Mouse (Mus musculus): ENCODE measurements at regions not wholly inside any gene's neighbourhood (a gene's known extent, or its start where the extent isn't known, plus 50 kb on each side); places are given as distances from the start of the nearest gene placed in this dataset.

DNA sequence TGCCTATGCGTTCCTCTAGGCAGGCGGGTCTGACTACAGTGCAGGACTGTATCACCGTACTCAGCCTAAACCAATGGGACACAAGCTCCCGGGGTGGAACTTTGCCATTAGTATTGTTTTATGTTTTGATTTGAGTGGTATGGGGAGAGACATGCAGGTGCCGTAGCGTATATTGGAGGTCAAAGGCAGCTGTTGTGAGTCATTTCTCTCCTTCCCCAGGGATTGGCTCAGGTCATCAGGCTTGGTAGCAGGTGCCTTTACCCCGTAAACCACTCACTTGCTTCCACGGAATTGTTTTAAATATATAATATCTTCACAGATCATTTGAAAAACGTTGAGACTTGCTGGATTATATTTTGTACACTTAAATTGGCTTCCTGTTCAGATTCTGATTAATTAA, 58.1 kb upstream of the Dnajc19 start:
- Histone ChIP-seq H3K4me1 (replicated peaks) (no peaks in the 10 kb centered on the region), H3K4me2 (no peak overlapping the region), H3K36me3 (no peaks in the 10 kb centered on the region), H3K27me3 (no peaks in the 10 kb centered on the region), H3K4me3 (no peak overlapping the region), H3K9ac (no peak overlapping the region), H3K27ac (no peak overlapping the region), H3K9me3 (replicated peaks) (no peaks in the 10 kb centered on the region)
- no peak for ATAC-seq (replicated peaks; ENCODE audit: insufficient number of reproducible peaks, insufficient read depth, low FRiP score, low read depth)
- WGBS, result 74% methylated on average over 9 of the region's 9 CpGs

DNA sequence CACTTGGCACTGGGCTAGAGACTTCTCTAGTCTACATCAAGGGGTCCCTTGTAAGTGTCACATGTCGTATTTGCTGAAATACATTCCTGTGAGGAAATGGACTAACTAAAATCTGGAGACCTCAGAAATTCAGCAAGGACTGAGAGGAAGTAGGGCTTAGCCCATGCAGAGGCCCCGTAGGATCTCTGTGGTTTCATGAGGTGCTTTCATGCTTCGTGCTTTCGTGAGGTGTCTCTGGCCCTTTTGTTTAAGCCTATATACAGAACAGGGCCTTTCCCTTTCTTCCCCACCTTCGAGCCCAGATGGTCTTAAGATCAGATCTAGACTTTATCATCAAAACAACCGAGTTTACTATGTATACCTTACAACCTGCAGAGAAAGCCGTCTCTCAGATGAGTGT, 56.9 kb upstream of the Dnajc19 start:
- 71% methylated on average over 7 of the region's 7 CpGs for WGBS
- no peak for ATAC-seq (replicated peaks; ENCODE audit: insufficient number of reproducible peaks, insufficient read depth, low FRiP score, low read depth)
- H3K9me3 ChIP-seq (replicated peaks), result no peaks in the 10 kb centered on the region
- no peaks in the 10 kb centered on the region for H3K27me3 ChIP-seq
- no peak overlapping the region for H3K4me3 ChIP-seq
- H3K4me1 ChIP-seq (replicated peaks), result no peaks in the 10 kb centered on the region
- H3K9ac ChIP-seq, result no peak overlapping the region
- H3K4me2 ChIP-seq, result no peak overlapping the region
- H3K27ac ChIP-seq, result no peak overlapping the region
- H3K36me3 ChIP-seq, result no peaks in the 10 kb centered on the region

DNA sequence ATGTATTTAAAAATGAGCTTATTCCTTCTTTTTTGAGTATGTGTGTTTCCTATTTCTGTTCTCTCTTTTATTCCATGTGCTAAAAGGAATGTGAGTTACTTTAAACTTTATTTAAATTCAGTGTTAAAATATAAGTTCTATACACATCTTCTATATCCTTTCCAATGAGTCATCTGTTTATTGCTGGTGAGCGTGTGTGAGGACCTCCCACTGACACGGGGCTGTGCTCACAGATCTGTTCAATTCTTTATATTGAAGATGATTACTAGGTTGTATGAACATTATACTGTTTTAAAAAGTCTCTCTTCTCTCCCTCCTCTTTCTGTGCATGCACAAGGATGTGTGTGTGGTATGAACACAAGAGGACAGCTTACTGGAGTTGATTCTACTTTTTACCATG, 55.3 kb upstream of the Dnajc19 start:
- H3K4me2 ChIP-seq, result no peak overlapping the region
- H3K4me1 ChIP-seq (replicated peaks), result no peaks in the 10 kb centered on the region
- no peaks in the 10 kb centered on the region for H3K36me3 ChIP-seq
- WGBS, result 87% methylated on average over 2 of the region's 2 CpGs
- H3K9ac ChIP-seq, result no peak overlapping the region
- no peaks in the 10 kb centered on the region for H3K27me3 ChIP-seq
- no peak for ATAC-seq (replicated peaks; ENCODE audit: insufficient number of reproducible peaks, insufficient read depth, low FRiP score, low read depth)
- no peaks in the 10 kb centered on the region for H3K9me3 ChIP-seq (replicated peaks)
- no peak overlapping the region for H3K4me3 ChIP-seq
- no peak overlapping the region for H3K27ac ChIP-seq

Data from heart, embryonic 15.5 days (tissue).